Mouse (Mus musculus): ENCODE data around the gene Hnrnpa2b1. TPM values are rescaled to one million over a fixed set of nuclear protein-coding genes. Genes with fewer than 3 reads are reported as not detected.
A peak's percentile ranks its signal among the peaks of the same experiment; 100 is the strongest.
"Not testable (repeated sequence)": the region's sequence is repeated elsewhere in the genome, so short reads cannot be mapped to it uniquely, and the experiment has no call there.

Hnrnpa2b1 gene
- polyA plus RNA-seq, 1 experiment from 2014 or later = 2,022 TPM

DNA sequence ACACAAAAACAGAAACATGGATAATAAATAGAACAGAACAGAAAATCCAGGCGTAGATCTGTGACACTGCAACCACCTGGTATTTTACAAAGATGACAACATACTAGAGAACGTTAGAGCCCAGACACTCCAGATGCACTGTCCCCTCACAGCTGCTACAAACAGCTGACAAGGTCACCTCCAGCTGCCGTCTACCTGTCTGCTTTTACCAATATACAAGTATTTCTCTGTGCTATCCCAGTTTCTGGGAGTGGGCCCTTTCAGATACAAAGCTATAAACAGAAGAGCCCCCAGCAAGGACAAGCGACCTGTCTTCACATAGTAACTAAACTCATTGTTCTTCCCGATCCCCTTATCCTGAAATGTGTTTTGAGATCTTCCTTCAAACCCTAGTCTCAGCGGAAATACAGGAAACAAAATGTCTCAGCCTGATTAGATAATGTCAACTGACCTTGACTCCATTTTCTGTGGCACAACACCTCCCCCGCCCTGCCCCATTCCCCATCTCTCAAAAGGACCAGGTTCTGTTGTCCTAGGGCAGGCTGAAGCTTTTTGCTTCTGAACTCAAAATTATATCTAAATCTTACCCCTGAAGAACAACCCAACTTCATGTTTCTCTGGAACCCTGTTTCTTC lies 16.5 kb upstream of the Hnrnpa2b1 start:
- no peak for ATAC-seq (replicated peaks; ENCODE audit: low FRiP score)
- Histone ChIP-seq H3K4me2 (no peak overlapping the region), H3K4me3 (replicated peaks) (no peak overlapping the region), H3K9ac (no peak overlapping the region), H3K36me3 (peaks cover 26% of the 10 kb centered on the region), H3K9me3 (replicated peaks) (no peaks in the 10 kb centered on the region), H3K4me1 (0 out of 2 replicates have a peak, but pooled peaks cover 9% of the 10 kb centered on the region), H3K27ac (no peak overlapping the region), H3K27me3 (no peaks in the 10 kb centered on the region)
- WGBS = 63% methylated on average over 7 of the region's 7 CpGs

DNA sequence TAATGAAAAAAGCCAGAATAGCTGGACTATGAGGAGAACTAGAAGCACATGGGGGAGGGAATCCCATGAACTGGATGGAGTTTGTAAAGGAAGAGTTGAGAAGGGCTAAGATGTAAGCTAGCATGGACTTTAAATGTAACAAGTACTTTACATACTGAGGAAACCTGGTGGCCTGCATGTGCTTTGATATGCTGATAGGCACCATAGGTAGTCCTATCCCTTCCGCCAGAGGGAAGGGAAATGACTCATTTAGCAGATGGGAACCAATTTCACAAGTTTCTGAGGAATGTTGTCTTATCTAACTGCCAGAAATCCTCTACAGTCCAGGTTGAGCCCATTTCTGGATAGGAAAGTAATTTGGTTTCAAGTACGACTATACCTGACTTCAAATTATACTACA lies 16.0 kb upstream of the Hnrnpa2b1 start:
- Histone ChIP-seq H3K27me3 (no peaks in the 10 kb centered on the region), H3K4me2 (no peak overlapping the region), H3K4me3 (replicated peaks) (no peak overlapping the region), H3K4me1 (0 out of 2 replicates have a peak, but pooled peaks cover 12% of the 10 kb centered on the region), H3K27ac (no peak overlapping the region), H3K36me3 (peaks cover 31% of the 10 kb centered on the region), H3K9me3 (replicated peaks) (no peaks in the 10 kb centered on the region), H3K9ac (no peak overlapping the region)
- ATAC-seq (replicated peaks; ENCODE audit: low FRiP score) = no peak
- 59% methylated on average over 2 of the region's 2 CpGs for WGBS

DNA sequence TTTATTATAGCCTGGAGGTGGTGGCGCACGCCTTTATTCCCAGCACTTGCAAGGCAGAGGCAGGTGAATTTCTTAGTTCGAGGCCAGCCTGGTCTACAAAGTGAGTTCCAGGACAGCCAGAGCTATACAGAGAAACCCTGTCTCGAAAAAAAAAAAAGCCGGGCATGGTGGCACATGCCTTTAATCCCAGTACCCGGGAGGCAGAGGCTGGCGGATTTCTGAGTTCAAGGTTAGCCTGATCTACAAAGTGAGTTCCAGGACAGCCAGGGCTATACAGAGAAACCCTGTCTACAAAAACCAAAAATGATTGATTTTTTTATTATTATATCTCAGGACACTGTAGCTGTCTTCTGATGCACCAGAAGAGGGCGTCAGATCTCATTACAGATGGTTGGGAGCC lies 14.9 kb upstream of the Hnrnpa2b1 start:
- H3K36me3 ChIP-seq = peaks cover 42% of the 10 kb centered on the region
- ATAC-seq (replicated peaks; ENCODE audit: low FRiP score); H3K4me1 ChIP-seq; H3K4me3 ChIP-seq (replicated peaks); H3K27me3 ChIP-seq; H3K9ac ChIP-seq; H3K27ac ChIP-seq; H3K4me2 ChIP-seq; H3K9me3 ChIP-seq (replicated peaks): not testable (repeated sequence)
- WGBS = 88% methylated on average over 8 of the region's 8 CpGs

DNA sequence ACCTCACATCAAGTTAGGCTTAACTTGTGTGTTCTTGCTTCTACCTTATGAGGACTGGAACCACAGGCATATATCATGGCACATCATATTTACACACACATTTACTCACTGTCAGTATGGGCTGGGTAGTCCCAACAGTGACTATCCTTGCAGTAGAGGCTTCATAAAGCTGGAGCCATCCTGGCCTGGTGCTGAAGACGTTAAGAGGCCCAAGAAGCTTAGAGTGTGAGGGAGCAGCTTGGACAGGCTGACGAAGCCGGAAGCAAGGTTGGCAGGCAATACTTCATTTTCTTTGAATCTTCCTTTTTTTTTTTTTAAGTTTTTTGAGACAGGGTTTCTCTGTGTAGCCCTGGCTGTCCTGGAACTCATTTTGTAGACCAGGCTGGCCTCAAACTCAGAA lies 14.2 kb upstream of the Hnrnpa2b1 start:
- Histone ChIP-seq H3K9me3 (replicated peaks) (no peaks in the 10 kb centered on the region), H3K9ac (no peak overlapping the region), H3K27me3 (no peaks in the 10 kb centered on the region), H3K4me1 (0 out of 2 replicates have a peak, but pooled peaks cover 7% of the 10 kb centered on the region), H3K27ac (no peak overlapping the region), H3K4me3 (replicated peaks) (no peak overlapping the region), H3K36me3 (peaks cover 49% of the 10 kb centered on the region), H3K4me2 (no peak overlapping the region)
- no peak for ATAC-seq (replicated peaks; ENCODE audit: low FRiP score)
- 92% methylated on average over 3 of the region's 3 CpGs for WGBS

DNA sequence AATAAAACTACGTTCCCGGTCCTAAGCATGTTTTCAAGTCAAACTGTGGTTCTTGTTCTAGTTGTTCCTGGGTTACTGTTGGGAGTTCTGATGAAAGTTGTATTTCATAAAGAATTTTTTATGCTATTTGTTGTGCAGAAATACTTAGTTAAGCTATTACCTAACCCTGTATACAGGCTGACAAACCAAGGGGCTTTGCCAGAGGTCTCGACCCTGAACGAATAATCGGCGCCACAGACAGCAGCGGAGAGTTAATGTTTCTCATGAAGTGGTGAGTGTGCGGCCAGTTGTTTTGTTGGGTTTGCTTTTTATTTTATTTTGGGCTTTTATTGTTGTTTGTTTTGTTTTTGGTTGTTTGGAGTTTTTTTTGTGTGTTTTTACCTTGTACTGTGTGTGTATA lies 11.9 kb upstream of the Hnrnpa2b1 start:
- H3K4me2 ChIP-seq = no peak overlapping the region
- H3K9me3 ChIP-seq (replicated peaks) = no peaks in the 10 kb centered on the region
- WGBS = 83% methylated on average over 8 of the region's 8 CpGs
- ATAC-seq (replicated peaks; ENCODE audit: low FRiP score) = no peak
- H3K27me3 ChIP-seq = no peaks in the 10 kb centered on the region
- H3K9ac ChIP-seq = no peak overlapping the region
- H3K4me3 ChIP-seq (replicated peaks) = no peak overlapping the region
- 0 out of 2 replicates have a peak, but pooled peaks cover 7% of the 10 kb centered on the region for H3K4me1 ChIP-seq
- H3K36me3 ChIP-seq = peaks cover 66% of the 10 kb centered on the region
- H3K27ac ChIP-seq = no peak overlapping the region

DNA sequence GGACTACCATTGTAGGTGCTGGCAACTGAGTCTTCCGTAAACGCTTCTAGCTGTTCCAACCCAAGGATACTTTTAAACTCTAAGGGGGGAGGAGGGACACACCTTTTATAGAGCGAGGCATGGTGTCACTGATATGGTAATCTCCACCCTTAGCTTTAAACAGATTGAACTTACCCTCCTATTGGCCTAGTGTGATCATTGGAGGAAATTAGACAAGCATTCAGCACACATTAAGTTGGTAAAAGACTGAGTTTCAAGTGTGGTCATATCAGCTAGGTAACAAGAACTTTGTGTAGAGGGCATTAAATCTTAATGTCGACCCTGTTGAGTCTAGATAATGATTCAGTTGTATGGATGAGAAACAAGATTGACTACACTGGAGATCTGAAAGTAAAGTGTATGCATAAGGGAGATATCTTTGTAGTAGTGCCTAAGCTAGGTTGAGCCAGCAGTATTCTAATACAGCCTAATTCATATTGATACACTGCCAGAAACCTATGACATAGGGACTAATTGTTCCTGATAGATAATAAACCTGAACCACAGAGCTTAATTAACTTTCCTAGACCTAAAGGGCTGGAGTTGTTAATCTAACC lies 9.5 kb upstream of the Hnrnpa2b1 start:
- Histone ChIP-seq H3K9ac (no peak overlapping the region), H3K9me3 (replicated peaks) (no peaks in the 10 kb centered on the region), H3K4me3 (replicated peaks) (no peak overlapping the region), H3K36me3 (peaks cover 80% of the 10 kb centered on the region), H3K27ac (no peak overlapping the region), H3K27me3 (no peaks in the 10 kb centered on the region), H3K4me1 (0 out of 2 replicates have a peak, but pooled peaks cover 7% of the 10 kb centered on the region), H3K4me2 (no peak overlapping the region)
- 89% methylated on average over 4 of the region's 4 CpGs for WGBS
- ATAC-seq (replicated peaks; ENCODE audit: low FRiP score) = no peak

DNA sequence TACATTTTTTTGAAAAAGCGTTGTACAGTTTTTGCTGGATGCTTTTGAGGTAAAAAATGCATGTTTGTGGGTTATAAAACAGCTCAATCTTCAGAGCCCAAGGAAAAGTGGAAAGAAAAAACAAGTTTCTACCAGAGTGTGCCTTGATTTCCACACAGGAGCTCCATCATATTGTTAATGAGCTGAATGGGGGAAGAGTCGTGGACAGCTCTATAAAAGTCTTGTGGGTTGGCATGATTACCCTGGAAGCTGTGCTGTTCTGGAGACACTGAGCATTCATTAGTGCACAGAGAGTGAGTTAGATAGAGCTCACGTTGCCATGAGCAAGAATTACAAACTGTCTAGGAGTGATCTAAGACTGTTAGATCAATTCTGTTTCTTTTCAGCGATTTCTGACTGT lies 2.5 kb upstream of the Hnrnpa2b1 start:
- Histone ChIP-seq H3K4me2 (peak overlapping the region; percentile 65), H3K9ac (peak overlapping the region; percentile 57), H3K36me3 (peaks cover 52% of the 10 kb centered on the region), H3K4me1 (peaks cover 17% of the 10 kb centered on the region), H3K4me3 (replicated peaks) (peak overlapping the region; percentile 84), H3K27ac (no peak overlapping the region), H3K27me3 (no peaks in the 10 kb centered on the region), H3K9me3 (replicated peaks) (no peaks in the 10 kb centered on the region)
- no peak for ATAC-seq (replicated peaks; ENCODE audit: low FRiP score)
- 39% methylated on average over 4 of the region's 4 CpGs for WGBS

DNA sequence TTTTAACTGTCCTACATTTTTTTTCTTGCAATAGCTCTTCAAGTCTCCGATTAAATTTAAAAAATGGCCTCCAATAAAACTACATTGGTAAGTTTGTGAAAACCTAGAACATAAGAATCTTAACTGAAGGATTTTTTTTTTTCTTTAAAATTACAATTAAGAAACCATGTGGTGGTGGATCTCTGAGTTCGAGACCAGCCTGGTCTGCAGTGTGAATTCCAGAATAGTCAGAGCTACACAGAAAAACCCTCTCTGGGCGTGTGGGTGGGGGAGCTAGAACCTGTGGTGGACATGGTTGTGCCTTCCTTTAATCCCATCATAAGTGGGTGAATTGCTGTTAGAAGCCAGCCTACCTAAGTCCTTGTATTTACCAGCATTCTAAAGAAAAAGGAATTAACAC lies 2.1 kb upstream of the Hnrnpa2b1 start:
- no peak for ATAC-seq (replicated peaks; ENCODE audit: low FRiP score)
- whole genome bisulfite sequencing = 8% methylated on average over 3 of the region's 3 CpGs
- no peaks in the 10 kb centered on the region for H3K27me3 ChIP-seq
- peaks cover 20% of the 10 kb centered on the region for H3K4me1 ChIP-seq
- H3K4me2 ChIP-seq = peak overlapping the region; percentile 65
- no peaks in the 10 kb centered on the region for H3K9me3 ChIP-seq (replicated peaks)
- no peak overlapping the region for H3K27ac ChIP-seq
- peak overlapping the region; percentile 57 for H3K9ac ChIP-seq
- H3K4me3 ChIP-seq (replicated peaks) = peak overlapping the region; percentile 84
- peaks cover 51% of the 10 kb centered on the region for H3K36me3 ChIP-seq

DNA sequence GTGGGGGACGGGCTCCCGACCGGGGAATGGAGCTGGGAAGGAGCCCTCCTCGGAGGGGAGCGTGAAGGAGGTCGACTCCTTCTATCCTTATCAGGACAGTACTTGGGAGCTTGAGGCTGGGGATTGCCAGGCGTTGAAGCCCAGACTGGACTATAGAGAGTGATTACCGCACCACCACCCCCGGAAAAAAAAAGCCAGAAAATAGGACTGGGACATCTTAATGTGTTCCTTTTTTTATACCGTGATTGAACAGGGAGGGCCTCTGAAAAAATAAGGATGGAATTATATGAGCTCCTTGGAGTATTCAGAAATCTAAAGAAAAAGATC lies 1.4 kb upstream of the Hnrnpa2b1 start:
- 1% methylated on average over 10 of the region's 10 CpGs for WGBS

DNA sequence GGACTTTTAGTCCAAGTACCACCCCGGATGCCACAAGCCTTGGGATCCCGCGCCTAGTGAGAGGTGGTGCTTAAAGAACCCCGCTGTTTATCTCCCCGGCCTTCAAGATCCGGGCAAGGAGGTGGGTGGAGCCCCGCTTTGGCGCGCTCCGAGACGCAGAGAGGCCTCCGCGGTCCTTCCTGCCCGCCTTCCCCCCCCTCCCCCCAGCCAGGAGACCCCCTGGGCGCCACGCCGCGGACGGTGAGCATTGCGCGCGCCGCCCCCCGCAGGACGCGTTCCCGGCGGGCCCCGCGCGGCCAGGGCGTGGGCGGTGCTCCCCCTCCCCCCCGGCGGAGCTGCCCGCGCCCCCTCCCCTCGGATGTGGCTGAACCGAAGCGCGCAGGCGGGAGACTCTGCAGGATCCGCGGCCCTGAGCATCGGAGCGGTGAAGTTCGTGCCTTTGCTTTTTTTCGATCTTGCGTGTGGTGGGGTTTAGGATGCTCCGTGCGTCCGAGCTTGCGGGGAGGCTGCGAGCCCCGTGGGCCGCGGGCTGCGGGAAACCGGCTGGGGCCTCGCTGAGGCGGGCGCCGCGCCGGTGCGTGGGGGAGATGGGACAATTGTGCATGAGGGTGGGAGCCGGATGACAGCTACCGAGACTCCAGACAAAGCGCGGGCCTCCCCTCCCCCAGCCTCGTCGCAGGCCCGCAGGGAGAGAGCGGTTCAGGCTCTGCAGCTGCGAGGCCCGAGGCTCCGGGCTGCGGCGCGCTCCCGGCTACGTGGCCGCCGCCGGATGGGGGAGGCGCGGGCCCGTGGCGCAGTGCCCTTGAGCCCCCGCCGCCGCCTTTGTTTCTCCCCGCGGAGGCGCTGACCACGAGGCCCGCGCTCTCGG lies 851 bp upstream of the Hnrnpa2b1 start, which contains the start of gene Cbx3:
Gene Cbx3 (plus strand): TSS at position 50 of the 868 bp plus-strand sequence.
- peak within 1 kb of the TSS; percentile 84 for H3K4me3 ChIP-seq (replicated peaks)
- H3K9me3 ChIP-seq (replicated peaks) = no peaks in the 10 kb centered on the region
- H3K4me2 ChIP-seq = peak within 1 kb of the TSS; percentile 65
- peak; percentile 89 for ATAC-seq (replicated peaks; ENCODE audit: low FRiP score)
- no peaks in the 10 kb centered on the region for H3K27me3 ChIP-seq
- H3K36me3 ChIP-seq = peaks cover 53% of the 10 kb centered on the region
- H3K9ac ChIP-seq = peak within 1 kb of the TSS; percentile 98
- under 1% methylated on average over 96 of the region's 99 CpGs for WGBS
- H3K27ac ChIP-seq = peak within 1 kb of the TSS; percentile 100
- H3K4me1 ChIP-seq = peaks cover 32% of the 10 kb centered on the region

More for the DNA sequence above, 1.4 kb upstream of the Hnrnpa2b1 start:
- Histone ChIP-seq H3K27ac (peak overlapping the region; percentile 100), H3K4me1 (peaks cover 26% of the 10 kb centered on the region), H3K4me2 (peak overlapping the region; percentile 65), H3K4me3 (replicated peaks) (peak overlapping the region; percentile 84), H3K9ac (peak overlapping the region; percentile 98), H3K27me3 (no peaks in the 10 kb centered on the region), H3K36me3 (peaks cover 52% of the 10 kb centered on the region), H3K9me3 (replicated peaks) (no peaks in the 10 kb centered on the region)
- no peak for ATAC-seq (replicated peaks; ENCODE audit: low FRiP score)

DNA sequence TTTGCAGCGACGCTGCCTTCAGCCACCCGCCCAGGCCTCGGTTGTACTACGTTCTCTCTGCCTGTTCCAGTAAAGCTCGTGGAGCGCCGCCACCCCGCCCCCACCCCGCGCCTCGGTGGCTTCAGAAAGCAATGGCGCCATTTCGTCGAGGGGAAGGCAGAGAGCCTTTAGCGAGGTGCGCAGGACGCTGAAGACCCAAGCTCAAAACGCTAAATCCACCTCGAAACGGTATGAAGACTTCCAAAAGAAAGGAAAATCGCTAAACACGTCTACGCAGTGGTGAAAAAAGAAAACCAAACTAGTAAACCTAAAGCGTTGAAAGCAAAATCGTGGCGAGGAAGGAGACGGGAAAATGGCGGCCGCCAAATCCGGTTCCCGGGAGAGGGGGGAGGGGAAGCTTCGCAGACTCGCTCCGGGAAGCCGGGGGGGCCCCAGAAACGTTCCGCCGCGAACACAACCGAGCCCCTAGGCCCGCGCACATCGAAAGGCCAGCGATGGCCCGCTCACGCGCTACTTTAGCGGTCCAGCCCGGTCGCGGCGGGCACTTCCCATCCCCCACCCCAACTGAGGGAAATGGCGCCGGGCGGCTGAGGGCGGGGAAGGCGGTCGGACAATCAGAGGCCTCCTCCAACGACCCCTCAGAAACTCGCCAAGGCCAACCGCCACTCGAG lies 668 bp downstream of the Hnrnpa2b1 start:
- Histone ChIP-seq H3K9me3 (replicated peaks) (no peaks in the 10 kb centered on the region), H3K27ac (peak overlapping the region; percentile 100), H3K4me3 (replicated peaks) (peak overlapping the region; percentile 84), H3K4me1 (peaks cover 34% of the 10 kb centered on the region), H3K36me3 (peaks cover 51% of the 10 kb centered on the region), H3K27me3 (no peaks in the 10 kb centered on the region), H3K4me2 (peak overlapping the region; percentile 62), H3K9ac (peak overlapping the region; percentile 97)
- ATAC-seq (replicated peaks; ENCODE audit: low FRiP score) = peak; percentile 24; the same call in 1 of the 2 replicates
- WGBS = under 1% methylated on average over 63 of the region's 63 CpGs
